Mouse (Mus musculus) forebrain, postnatal 0 days (tissue): ENCODE data around the gene Slc22a13. TPM values are rescaled to one million over a fixed set of nuclear protein-coding genes. Genes with fewer than 3 reads are reported as not detected.
A peak's percentile ranks its signal among the peaks of the same experiment; 100 is the strongest.

Experiments used
- ATAC-seq: fragments of 200-750 bp; cut with Nextera tagmentation; 2 replicates; pipeline ENCODE4 v1.8.0; 2017; ENCODE audit warnings: mild to moderate bottlenecking, moderate library complexity
- DNase-seq: peaks from one replicate; pipeline ENCODE4 v3.0.0-alpha.2; 2015
- H3K27ac ChIP-seq: fragments of 300-500 bp; sonication (generic); 2 replicates; pipeline ENCODE4 v1.5.1; 2014; ENCODE audit warnings: low read depth, mild to moderate bottlenecking, antibody characterized with exemption, low read length, moderate library complexity, mixed read lengths
- H3K27me3 ChIP-seq: fragments of 300-500 bp; sonication (generic); 2 replicates; pipeline ENCODE4 v1.6.1; 2014; ENCODE audit warnings: mild to moderate bottlenecking, low read length, mixed read lengths; ENCODE audit not compliant: insufficient read depth
- H3K36me3 ChIP-seq: fragments of 300-500 bp; sonication (generic); 2 replicates; pipeline ENCODE4 v1.6.1; 2014; ENCODE audit warnings: mild to moderate bottlenecking, moderate library complexity; ENCODE audit not compliant: insufficient read depth
- H3K4me1 ChIP-seq: fragments of 300-500 bp; sonication (generic); 2 replicates; pipeline ENCODE4 v1.6.1; 2014; ENCODE audit warnings: antibody characterized with exemption; ENCODE audit not compliant: insufficient read depth
- H3K4me2 ChIP-seq: fragments of 300-500 bp; sonication (generic); 2 replicates; pipeline ENCODE4 v1.6.1; 2014; ENCODE audit warnings: low read depth, mild to moderate bottlenecking, moderate library complexity
- H3K4me3 ChIP-seq: fragments of 300-500 bp; sonication (generic); 2 replicates; pipeline ENCODE4 v1.5.1; 2014; ENCODE audit warnings: low read depth, low read length, mixed read lengths
- H3K9ac ChIP-seq: fragments of 300-500 bp; sonication (generic); 2 replicates; pipeline ENCODE4 v1.6.1; 2014; ENCODE audit warnings: mild to moderate bottlenecking
- H3K9me3 ChIP-seq: fragments of 300-500 bp; sonication (generic); 2 replicates; pipeline ENCODE4 v1.6.1; 2016; ENCODE audit warnings: low read length
- CTCF ChIP-seq: sonication (generic); IDR thresholded peaks from 2 replicates; pipeline ENCODE4 v1.5.1; 2016; ENCODE audit warnings: antibody characterized with exemption, control low read depth, low read depth
- WGBS: fragments of 180-500 bp; shearing (Covaris S2); extraction: QIAGEN DNeasy Blood & Tissue Kit; methylation state at CpG from one replicate; pipeline ENCODE4 v1.1.7; 2014; 5-methylcytosine and 5-hydroxymethylcytosine counted together
- polyA plus RNA-seq: library from polyadenylated mRNA; unstranded; fragments of >200 nt; fragmentation: Nextera tagmentation; extraction: Ambion mirVana; gene quantifications from 2 replicates; pipeline ENCODE4 v1.2.1, GENCODE M21; 2015
- total RNA-seq: library from RNA; depleted of rRNA; stranded (reverse); fragments of >200 nt; gene quantifications from 2 replicates; pipeline ENCODE4 v1.2.3, GENCODE M21; 2014

Slc22a13 gene
- total and polyA plus RNA-seq, 2 experiments from 2014 or later: not detected

DNA sequence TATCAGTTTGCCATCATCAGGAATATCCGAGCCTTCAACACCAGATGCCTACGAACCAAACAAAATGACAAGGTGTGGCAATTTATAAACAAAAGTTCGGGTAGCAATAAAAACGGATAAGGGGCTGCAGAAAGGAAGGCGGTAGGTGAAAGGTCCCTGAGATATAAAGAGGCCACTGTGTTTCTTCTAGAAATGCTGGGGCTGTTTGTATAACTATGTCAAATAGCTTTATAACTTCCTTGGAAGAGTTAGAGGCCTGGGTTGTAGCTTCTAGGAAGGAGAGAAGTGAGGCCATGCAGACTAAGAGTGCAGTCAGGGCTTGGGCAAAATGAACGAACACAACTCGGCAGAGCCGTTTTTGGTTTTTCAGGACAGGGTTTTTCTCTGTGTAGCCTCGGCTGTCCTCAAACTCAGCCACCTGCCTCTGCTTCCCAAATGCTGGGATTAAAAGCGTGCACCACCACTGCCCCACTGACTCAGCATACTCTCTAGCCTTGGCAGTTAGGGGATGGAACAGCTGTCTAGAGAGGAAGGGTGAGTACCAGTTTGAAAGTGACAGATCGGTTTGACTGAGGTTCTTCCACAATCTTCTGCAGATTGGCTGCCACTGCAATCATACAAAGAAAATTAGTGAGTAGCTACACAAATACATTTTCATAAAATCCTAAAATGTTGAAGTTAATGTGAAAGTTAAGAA is 32.4 kb upstream of the Slc22a13 start:
- no peak for ATAC-seq
- no peaks in the 10 kb centered on the region for H3K27me3 ChIP-seq
- H3K4me3 ChIP-seq: no peak overlapping the region
- H3K9me3 ChIP-seq: no peaks in the 10 kb centered on the region
- H3K4me1 ChIP-seq: no peaks in the 10 kb centered on the region
- no peak for TF ChIP-seq CTCF
- WGBS: 89% methylated on average over 11 of the region's 11 CpGs
- no peak overlapping the region for H3K4me2 ChIP-seq
- peaks cover 38% of the 10 kb centered on the region for H3K36me3 ChIP-seq
- H3K27ac ChIP-seq: no peak overlapping the region
- no peak for DNase-seq
- no peak overlapping the region for H3K9ac ChIP-seq

DNA sequence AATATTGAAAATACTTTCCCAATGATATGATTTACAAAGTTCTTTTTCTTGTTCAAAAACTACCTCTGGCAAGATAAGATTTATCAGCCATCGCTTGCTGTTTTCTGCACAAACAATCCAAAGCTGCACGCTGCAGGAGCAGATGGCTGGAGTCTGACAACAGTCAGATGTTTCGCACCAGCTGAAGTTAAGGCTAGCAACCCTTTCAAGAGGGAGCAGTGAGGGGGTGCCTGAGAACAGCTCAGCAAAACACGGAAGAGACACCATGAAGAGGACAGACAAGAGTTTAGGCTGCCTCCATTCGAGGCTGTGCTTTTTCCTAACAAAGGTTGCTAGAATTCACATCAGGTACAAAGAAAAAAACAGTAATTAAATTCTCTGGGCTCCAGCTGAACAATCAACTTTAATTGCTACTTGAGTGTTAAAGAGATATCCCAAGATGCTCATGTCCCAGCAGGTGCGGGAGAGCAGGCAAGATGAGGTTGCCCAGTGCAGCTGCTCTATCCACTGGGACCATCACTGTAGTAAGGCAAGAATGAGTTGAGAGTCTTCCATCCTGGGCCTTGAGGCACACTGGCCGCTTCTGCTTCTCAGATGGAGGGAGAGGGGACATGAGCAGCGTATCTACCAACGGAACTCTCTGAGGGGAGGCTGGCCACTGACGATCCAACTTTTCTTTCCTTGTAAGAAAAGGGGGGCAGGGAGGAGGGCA is 31.5 kb upstream of the Slc22a13 start:
- no peaks in the 10 kb centered on the region for H3K9me3 ChIP-seq
- H3K36me3 ChIP-seq: peaks cover 32% of the 10 kb centered on the region
- peak; percentile 12 for DNase-seq
- WGBS: 70% methylated on average over 10 of the region's 10 CpGs
- H3K4me1 ChIP-seq: no peaks in the 10 kb centered on the region
- no peaks in the 10 kb centered on the region for H3K27me3 ChIP-seq
- H3K4me3 ChIP-seq: no peak overlapping the region
- TF ChIP-seq CTCF: no peak
- no peak overlapping the region for H3K4me2 ChIP-seq
- H3K9ac ChIP-seq: no peak overlapping the region
- ATAC-seq: no peak
- H3K27ac ChIP-seq: no peak overlapping the region

- no peak overlapping the region for H3K27ac ChIP-seq
- no peak for DNase-seq
- WGBS: 91% methylated on average over 3 of the region's 3 CpGs
Measured at GRCm38 (mm10) chr9:119239274-119239673, 30.4 kb upstream of the Slc22a13 start.

DNA sequence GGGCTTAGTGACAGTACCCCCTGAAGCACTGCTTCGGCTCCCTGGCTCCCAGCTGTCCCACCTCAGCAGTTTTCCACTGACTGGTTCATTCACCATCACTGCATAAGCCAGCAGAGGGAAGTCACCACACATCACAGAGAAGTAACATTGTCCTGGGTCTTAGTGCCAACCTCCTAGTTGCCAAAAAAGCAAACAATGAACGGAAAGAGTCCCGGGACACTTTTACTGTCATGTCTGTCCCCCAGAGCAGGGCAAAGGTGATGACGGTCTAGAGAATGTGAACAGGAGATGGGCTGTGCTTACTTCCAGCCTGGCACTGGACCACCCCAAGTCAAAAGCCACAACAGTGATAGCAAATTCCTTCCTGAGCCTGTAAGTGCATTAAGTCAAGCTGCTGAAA is 29.9 kb upstream of the Slc22a13 start:
- H3K4me3 ChIP-seq: no peak overlapping the region
- no peak overlapping the region for H3K27ac ChIP-seq
- H3K4me1 ChIP-seq: no peaks in the 10 kb centered on the region
- no peak overlapping the region for H3K4me2 ChIP-seq
- H3K27me3 ChIP-seq: no peaks in the 10 kb centered on the region
- no peaks in the 10 kb centered on the region for H3K9me3 ChIP-seq
- 94% methylated on average over 4 of the region's 4 CpGs for WGBS
- TF ChIP-seq CTCF: no peak
- ATAC-seq (no peak), DNase-seq (no peak)
- no peak overlapping the region for H3K9ac ChIP-seq
- H3K36me3 ChIP-seq: peaks cover 27% of the 10 kb centered on the region

More at GRCm38 (mm10) chr9:119239274-119239673, 30.4 kb upstream of the Slc22a13 start:
- Histone ChIP-seq H3K9ac (no peak overlapping the region), H3K9me3 (no peaks in the 10 kb centered on the region), H3K27me3 (no peaks in the 10 kb centered on the region), H3K4me3 (no peak overlapping the region), H3K4me2 (no peak overlapping the region), H3K36me3 (peaks cover 27% of the 10 kb centered on the region), H3K4me1 (no peaks in the 10 kb centered on the region)
- TF ChIP-seq CTCF: no peak
- ATAC-seq: no peak

DNA sequence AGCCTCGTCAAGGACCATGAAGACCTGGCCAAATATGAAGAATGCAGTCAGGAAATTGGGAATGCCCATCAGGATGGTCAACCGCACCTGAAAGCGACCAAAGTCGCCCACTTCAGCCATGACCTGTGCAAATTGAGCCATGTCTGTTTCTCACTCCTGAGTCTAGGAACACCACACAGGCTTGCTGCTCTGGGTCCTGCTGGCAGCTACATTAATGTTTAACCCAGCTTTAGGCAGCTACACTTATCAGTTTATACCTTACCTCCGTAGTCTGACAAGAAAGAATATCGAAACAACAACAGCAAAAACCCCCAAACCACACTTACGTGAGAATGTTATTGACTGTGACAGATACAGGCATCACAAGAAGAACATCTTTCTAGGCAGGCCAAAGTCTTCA is 22.7 kb upstream of the Slc22a13 start:
- 97% methylated on average over 7 of the region's 7 CpGs for WGBS

DNA sequence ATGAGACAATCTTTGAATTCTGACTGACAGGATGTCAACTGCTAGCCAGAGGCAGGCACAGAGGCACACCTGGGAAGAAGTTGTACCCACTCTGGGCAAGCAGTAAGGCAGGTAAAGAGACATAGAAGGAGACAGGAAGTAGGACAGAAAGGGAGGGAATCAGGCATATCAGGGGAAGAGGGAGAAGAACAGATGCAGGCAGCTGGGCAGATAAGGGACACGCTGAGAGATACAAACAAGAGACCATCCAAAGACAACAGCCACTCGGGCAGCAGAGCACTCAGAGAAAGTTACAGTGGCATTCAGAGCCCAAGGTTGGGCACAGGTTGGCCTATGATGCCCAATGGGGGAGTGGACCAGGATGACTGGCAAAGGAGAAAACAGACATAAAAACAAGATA is 21.9 kb upstream of the Slc22a13 start:
- Histone ChIP-seq H3K9ac (no peak overlapping the region), H3K36me3 (peaks cover 8% of the 10 kb centered on the region; the same call in 1 of the 2 replicates), H3K4me2 (no peak overlapping the region), H3K4me1 (no peaks in the 10 kb centered on the region), H3K9me3 (no peaks in the 10 kb centered on the region), H3K4me3 (no peak overlapping the region), H3K27ac (no peak overlapping the region), H3K27me3 (no peaks in the 10 kb centered on the region)
- no peak for DNase-seq
- no peak for TF ChIP-seq CTCF
- ATAC-seq: no peak
- 78% methylated on average over 2 of the region's 2 CpGs for WGBS

More for the DNA sequence above, 22.7 kb upstream of the Slc22a13 start:
- no peaks in the 10 kb centered on the region for H3K27me3 ChIP-seq
- no peak overlapping the region for H3K27ac ChIP-seq
- H3K9me3 ChIP-seq: no peaks in the 10 kb centered on the region
- no peak for TF ChIP-seq CTCF
- H3K36me3 ChIP-seq: peaks cover 8% of the 10 kb centered on the region; the same call in 1 of the 2 replicates
- no peak overlapping the region for H3K4me2 ChIP-seq
- no peak overlapping the region for H3K9ac ChIP-seq
- no peaks in the 10 kb centered on the region for H3K4me1 ChIP-seq
- no peak overlapping the region for H3K4me3 ChIP-seq
- DNase-seq (no peak), ATAC-seq (no peak)

GRCm38 (mm10) chr9:119220249-119220648 is 11.4 kb upstream of the Slc22a13 start:
- Histone ChIP-seq H3K4me3 (no peak overlapping the region), H3K9ac (no peak overlapping the region), H3K4me2 (no peak overlapping the region), H3K4me1 (no peaks in the 10 kb centered on the region), H3K36me3 (no peaks in the 10 kb centered on the region; the same call in 1 of the 2 replicates), H3K27ac (no peak overlapping the region), H3K27me3 (no peaks in the 10 kb centered on the region), H3K9me3 (no peaks in the 10 kb centered on the region)
- WGBS: 93% methylated on average over 4 of the region's 4 CpGs
- TF ChIP-seq CTCF: no peak
- DNase-seq (no peak), ATAC-seq (no peak)
